Mouse (Mus musculus) cerebellum, adult 2 months (tissue): ENCODE results near the gene Ly6c2.
"Not testable (repeated sequence)": the region's sequence is repeated elsewhere in the genome, so short reads cannot be mapped to it uniquely, and the experiment has no call there.

Source experiments
- CTCF ChIP-seq: fragments of 200-500 bp; IDR thresholded peaks from 2 replicates; pipeline ENCODE4 v1.5.1; 2011; ENCODE audit warnings: low read depth, mild to moderate bottlenecking, control low read depth, low read length, moderate library complexity, borderline replicate concordance; ENCODE audit not compliant: insufficient read depth
- POLR2A ChIP-seq: fragments of 200-500 bp; IDR thresholded peaks from 2 replicates; pipeline ENCODE4 v1.6.1; 2011; ENCODE audit warnings: low read length, control low read depth, borderline replicate concordance; ENCODE audit not compliant: insufficient read depth

DNA sequence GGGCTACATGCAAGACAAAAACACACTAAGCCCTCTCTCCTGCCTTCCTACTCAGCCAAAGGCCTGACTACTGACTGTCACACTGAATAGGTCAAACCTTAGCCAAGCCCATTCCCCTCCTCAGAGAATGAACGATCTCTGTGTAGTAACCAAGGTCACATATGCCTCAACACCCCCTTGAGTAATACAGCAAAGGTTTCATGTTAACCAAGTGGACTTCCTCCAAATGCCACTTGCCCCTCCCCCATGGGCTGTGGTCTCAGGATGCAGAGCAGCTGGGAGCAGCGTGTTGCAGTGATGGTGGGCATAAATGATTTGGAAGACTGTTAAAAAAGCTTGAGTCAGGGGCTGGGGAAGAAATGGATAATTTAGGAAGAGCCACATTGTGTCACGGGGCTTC lies 26.0 kb upstream of the Ly6c2 start:
- TF ChIP-seq CTCF, POLR2A: not testable (repeated sequence)
